Mouse (Mus musculus) right cerebral cortex, postnatal 4 days (tissue): ENCODE measurements around the gene Atp6v0b.

Experiments used
- DNase-seq: peaks from one replicate; pipeline ENCODE4 v3.0.0-alpha.2; 2022

The Atp6v0b gene

DNA sequence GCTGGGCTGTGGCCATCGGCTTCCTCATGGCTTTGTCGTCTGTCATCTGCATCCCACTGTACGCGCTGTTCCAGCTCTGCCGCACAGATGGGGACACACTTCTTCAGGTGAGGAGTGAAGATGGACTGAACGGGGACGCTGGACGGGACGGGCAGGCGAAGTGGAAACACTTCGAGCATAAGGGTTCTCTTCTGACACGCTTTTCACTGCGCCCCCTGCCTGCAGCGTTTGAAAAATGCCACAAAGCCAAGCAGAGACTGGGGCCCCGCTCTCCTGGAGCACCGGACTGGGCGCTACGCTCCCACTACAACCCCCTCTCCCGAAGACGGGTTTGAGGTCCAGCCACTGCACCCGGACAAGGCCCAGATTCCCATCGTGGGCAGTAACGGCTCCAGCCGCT is 19.3 kb downstream of the Atp6v0b start:
- DNase-seq: peak; percentile 75

DNA sequence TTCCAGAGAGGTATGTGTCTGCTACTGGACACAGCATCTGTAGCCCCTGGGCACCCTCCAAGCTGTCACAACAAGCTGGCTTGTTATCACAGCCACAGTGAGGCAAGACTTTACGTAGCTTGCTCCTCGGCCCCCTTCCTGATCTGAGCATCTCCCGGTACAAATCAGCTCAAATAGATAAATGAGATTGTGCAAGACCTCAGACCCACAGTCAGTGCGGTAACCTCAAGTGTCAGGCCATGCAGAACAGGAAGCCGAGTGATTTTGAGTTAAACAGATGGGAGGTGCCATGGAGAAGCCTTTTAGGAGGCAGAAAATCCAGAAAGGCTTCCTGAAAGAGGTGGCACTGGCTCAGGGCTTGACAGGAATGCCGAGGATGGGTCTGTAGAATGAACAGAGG is 20.1 kb downstream of the Atp6v0b start:
- DNase-seq: no peak

DNA sequence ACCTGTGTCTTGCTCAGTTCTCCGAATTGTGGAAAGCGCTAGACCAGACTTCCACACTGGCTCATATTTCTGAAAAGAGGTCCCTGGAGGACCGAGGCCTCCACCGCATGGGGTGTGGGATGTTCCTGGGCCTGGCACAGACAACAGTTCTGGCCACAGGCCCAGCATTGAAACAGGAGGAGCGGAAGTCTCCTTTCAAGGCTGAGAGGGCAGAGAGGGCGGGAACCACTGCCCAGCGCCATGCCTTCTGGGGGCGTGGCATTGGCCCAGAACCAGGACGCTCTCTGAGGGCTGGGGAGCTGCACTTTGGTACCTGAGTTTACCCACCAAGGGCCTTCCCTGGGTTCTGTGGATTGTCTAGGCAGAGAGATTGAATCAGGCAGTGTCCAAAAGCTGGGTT is 21.1 kb downstream of the Atp6v0b start:
- peak; percentile 47 for DNase-seq

GRCm38 (mm10) chr4:117862823-117863222 is 24.3 kb downstream of the Atp6v0b start:
- peak; percentile 47 for DNase-seq

DNA sequence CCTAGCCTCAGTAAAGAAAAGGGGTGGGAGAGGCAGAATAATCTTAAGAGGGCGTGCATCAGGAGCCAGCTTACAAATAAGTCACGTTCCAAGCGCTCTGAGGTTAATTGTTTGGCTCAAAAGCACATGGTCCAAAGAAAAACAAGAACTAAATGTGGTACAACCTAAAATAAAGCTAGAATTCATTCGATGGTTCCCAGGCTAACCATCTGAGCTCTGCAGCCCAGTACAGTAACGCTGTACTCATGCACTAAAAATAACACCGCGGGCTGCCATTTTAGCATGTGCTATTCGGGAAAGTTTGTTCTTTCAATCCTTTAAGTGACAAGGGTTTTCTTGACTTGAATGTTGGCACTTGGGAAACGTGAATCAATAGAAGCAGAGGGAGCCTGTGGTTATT is 26.6 kb downstream of the Atp6v0b start:
- DNase-seq: no peak

GRCm38 (mm10) chr4:117858794-117859193 is 28.3 kb downstream of the Atp6v0b start:
- peak; percentile 75 for DNase-seq

GRCm38 (mm10) chr4:117855146-117855545 is 32.0 kb downstream of the Atp6v0b start:
- peak; percentile 53 for DNase-seq

GRCm38 (mm10) chr4:117852152-117852868 is 34.8 kb downstream of the Atp6v0b start:
- DNase-seq: no peak

GRCm38 (mm10) chr4:117850871-117851270 is 36.3 kb downstream of the Atp6v0b start:
- DNase-seq: no peak

GRCm38 (mm10) chr4:117850176-117850575 is 37.0 kb downstream of the Atp6v0b start:
- no peak for DNase-seq

GRCm38 (mm10) chr4:117849506-117849905 is 37.6 kb downstream of the Atp6v0b start:
- no peak for DNase-seq

DNA sequence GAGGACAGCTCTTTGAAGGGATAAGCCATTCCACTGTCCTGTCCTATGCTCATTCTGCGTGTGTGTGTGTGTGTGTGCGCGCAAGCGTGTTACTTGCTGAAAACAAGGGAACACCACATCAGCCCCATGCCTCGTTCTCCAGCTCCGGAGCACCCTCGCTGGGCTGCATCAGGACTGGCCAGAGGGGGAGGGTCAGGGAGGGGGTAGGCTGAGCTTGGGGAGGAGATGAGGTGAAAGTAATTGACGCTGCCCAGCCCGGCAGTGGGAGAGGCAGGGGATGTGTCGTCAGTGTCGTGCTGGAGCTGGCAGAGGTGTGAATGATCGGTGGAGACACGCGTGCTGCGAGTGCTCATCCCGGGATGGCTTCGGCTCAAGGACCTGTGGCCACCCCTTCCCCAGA is 38.1 kb downstream of the Atp6v0b start:
- no peak for DNase-seq

DNA sequence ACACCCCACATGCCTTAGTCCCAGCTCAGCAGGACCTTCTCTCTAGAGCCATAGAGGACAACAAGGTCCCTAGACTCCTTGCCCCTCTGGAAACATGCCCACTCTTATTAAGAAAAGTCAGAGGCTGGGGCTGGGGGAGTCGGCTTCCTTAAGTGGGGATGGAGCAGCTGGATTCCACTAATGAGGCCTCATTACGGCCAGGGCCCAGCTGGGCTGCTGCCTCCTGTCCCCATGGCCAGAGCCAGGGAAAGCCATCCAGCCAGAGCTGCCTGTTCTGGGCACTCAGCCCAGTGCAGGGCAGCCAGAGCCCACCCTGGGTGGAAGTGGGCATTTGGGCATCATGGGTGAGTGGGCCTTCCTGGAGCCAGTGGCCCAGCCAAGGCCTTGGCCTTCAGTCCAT is 40.1 kb downstream of the Atp6v0b start:
- DNase-seq: no peak

DNA sequence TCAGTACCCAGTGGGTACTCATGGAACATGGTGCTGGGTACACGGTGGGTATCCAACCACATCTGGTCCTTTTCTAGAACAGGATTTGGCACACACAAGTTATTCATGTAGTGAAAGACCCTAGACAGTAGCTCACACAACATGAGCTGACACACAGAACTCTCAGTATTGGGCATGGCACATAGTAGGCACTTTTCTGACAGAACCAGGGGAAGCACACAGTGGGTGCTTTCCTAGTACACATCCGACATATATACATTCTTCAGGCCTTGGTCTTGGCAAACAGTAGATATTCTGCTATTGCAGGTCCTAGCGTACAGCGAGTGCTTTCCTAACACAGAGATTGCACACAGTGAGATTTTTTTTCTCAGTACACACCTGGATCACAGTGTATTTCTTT is 40.9 kb downstream of the Atp6v0b start:
- no peak for DNase-seq

- DNase-seq: no peak
These were observed 41.8 kb downstream of the Atp6v0b start for GRCm38 (mm10) chr4:117845316-117845715.

DNA sequence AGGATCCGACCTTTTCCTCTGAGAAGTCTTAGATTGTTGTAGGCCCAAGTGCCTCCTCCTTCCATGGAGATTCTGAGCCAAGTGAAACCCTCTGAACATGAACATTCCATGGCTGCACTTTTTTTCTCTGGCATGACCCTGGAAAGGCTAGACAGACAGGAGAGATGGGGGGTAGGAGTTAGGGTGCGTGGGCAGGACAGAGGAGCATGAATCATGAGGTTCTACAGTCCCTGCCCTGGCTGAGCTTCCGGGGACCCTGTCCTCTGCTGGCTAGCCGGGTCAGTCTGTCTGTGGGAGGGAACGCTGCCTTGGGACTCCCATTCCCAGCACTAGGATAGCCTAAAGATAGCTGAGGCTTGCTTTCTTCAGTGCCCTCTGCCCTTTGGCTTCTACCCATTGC is 42.7 kb downstream of the Atp6v0b start:
- DNase-seq: no peak

DNA sequence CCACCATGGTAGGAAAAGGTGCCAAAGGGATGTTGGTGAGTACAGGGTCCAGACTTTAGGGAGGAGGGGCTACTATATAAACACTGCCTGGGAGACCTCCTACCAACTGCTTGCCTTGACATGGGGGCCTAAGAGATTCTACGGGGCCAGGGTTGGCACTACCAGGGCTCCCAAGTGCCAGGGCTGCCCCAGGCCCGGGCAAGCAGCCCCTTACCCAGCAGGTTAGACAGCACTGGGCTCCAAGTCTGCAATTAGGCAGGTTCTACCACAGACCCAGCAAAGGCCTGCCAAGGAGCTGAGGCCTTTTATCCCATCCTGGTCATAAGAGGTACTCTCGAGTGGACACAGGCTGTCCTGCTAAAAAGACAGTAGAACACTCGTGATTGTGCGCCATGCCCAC is 44.0 kb downstream of the Atp6v0b start:
- DNase-seq: no peak

GRCm38 (mm10) chr4:117841566-117841965 is 45.6 kb downstream of the Atp6v0b start:
- no peak for DNase-seq

DNA sequence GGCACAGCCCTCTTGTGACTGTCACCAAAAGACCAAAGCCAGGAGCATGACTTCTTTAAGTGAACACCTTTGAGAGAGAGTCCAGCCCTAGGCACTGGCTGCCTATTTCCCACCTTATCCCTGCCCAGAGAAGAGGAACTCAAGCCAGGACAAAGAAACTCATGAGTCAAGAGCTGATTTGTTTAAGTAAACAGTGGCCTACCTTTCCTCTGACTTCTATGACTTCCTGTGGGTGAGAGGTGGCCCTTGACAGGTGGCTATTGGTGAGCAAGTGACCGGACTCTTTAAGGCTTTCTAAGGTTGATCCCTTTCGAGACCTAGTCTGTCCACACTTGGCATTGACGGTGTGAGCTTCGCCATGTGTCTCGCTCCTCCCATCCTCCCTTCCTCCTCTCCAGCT is 46.3 kb downstream of the Atp6v0b start:
- no peak for DNase-seq

DNA sequence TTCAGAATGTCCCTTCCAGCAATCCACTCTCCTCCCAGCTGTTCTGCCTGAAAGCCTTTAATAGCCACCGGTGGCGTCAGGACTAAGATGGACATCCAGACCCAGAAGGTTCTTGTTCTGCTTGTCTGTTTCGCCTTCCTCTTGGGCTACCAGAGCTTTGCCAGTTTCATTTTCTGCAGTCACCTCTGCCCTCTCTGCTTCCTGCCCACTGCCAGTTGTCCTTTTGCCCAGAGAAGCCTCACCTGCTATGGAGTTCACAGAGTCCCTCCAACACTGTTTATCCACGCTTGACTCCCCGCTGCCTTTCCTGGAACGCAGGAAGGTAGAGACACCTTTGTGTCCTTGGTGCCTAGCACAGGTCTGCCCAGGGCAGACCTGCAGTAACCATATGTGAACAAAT is 47.8 kb downstream of the Atp6v0b start:
- DNase-seq: no peak

GRCm38 (mm10) chr4:117837271-117837670 is 49.9 kb downstream of the Atp6v0b start:
- no peak for DNase-seq

DNA sequence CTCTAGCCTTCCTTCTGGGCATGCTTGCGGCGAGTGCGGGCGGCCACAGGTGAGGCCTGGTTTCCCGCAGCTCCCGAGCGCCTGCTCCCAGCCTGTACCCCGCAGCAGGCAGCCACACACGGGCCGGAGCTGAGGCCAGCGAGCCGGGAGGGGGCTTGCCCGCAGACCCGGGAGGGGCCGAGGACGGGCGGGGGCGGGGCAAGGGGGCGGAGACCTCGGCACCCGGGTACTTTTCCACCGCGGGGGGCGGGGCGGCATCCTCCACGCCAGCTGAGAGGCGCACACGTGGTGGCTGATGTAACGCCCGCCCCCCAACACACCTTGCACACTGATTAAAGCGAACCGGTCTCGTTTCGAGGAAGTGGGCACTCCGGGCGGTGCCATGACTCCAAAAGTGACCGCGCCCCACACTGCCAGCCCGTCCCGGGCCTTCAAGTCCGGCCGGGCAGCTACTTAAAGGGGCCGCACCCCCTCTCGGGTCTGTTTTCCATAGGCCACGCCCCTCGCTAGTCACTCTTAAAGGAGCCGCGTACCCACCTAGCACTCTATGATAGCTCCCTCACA is 50.8 kb downstream of the Atp6v0b start:
- DNase-seq: peak; percentile 95

- DNase-seq: peak; percentile 58
These were observed 51.5 kb downstream of the Atp6v0b start for GRCm38 (mm10) chr4:117835531-117836111.

DNA sequence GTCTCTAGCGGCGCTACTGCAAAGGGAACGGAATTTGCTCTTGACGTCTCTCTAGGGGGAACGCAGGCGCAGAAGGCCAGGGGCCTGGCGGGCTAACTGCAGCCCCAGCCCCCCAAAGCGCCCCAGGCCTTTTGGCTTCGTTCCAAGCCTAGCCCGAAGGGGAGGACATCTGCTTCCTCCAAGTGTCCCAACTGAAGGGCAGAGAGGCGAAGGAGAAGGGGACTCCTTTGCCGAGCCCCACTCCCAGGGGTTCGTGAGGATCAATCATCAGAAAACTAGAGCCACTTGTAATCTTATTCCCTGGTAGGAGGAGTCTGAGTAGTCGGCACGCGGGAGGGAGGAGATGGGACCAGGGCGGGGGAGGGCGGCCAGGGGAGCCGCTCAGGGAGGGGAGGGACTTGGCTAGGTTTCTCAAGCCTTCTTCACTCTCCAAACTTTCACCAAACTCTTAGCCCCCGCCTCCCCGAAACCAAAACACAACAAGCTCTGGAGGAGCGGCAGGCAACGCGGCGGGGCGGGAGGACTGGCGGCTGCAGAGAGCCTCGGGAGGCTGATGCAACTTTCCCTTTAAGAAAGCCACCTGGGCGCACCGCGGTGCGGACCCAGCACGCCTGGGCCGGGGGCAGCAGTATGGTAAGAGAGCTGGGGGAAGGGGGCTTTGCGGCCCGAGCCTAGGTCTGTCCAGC is 52.1 kb downstream of the Atp6v0b start:
- peak; percentile 66 for DNase-seq
